Mouse (Mus musculus) left cerebral cortex, postnatal 36 days (tissue): ENCODE measurements around the gene Galnt17. TPM values are rescaled to one million over a fixed set of nuclear protein-coding genes. Genes with fewer than 3 reads are reported as not detected.
A peak's percentile ranks its signal among the peaks of the same experiment; 100 is the strongest.

ENCODE experiments used
- DNase-seq, 2 experiments: peaks; one replicate each; pipeline ENCODE4 v3.0.0; 2021 to 2022; ENCODE audit warnings: low spot score in 2 of 2, mixed read lengths in 1 of 2
- intact Hi-C: fragments of 180-260 bp; cut with DNase I; formaldehyde crosslinking; loops from one replicate; pipeline ENCODE4 v1.15.1; 2025
- total RNA-seq, 2 experiments: library from RNA; stranded (reverse); gene quantifications; 2 replicates each; pipeline ENCODE4 v1.2.3; 2021

Gene Galnt17
- total RNA-seq, 2 experiments from 2014 or later: 35.9 to 38.5 TPM

GRCm38 (mm10) chr5:131250701-131251636, 57.3 kb downstream of the Galnt17 start:
- intact Hi-C loops: loop anchor here (10.0 kb wide), 1 partner anchor 166 kb away; no protein-coding TSS in a partner anchor
- no peak for DNase-seq

- DNase-seq: no peak
- intact Hi-C loops: no loop called here
Observed at GRCm38 (mm10) chr5:131248416-131248815, 59.9 kb downstream of the Galnt17 start.

GRCm38 (mm10) chr5:131246591-131246990, 61.7 kb downstream of the Galnt17 start:
- no peak for DNase-seq
- intact Hi-C loops: no loop called here

GRCm38 (mm10) chr5:131241689-131242088, 66.6 kb downstream of the Galnt17 start:
- DNase-seq: peak in 1 of 2 experiments; percentile 20
- intact Hi-C loops: no loop called here

GRCm38 (mm10) chr5:131239813-131240212, 68.5 kb downstream of the Galnt17 start:
- DNase-seq: no peak
- intact Hi-C loops: no loop called here

GRCm38 (mm10) chr5:131236906-131237305, 71.4 kb downstream of the Galnt17 start:
- intact Hi-C loops: no loop called here
- DNase-seq: no peak

- intact Hi-C loops: no loop called here
- no peak for DNase-seq
Observed at GRCm38 (mm10) chr5:131233828-131234227, 74.5 kb downstream of the Galnt17 start.

- intact Hi-C loops: no loop called here
Observed at GRCm38 (mm10) chr5:131231060-131231459, 77.2 kb downstream of the Galnt17 start.

GRCm38 (mm10) chr5:131229744-131230143, 78.6 kb downstream of the Galnt17 start:
- no peak for DNase-seq
- intact Hi-C loops: no loop called here

More at GRCm38 (mm10) chr5:131231060-131231459, 77.2 kb downstream of the Galnt17 start:
- DNase-seq: no peak

- no peak for DNase-seq
- intact Hi-C loops: no loop called here
Observed at GRCm38 (mm10) chr5:131223416-131223815, 84.9 kb downstream of the Galnt17 start.

- DNase-seq: no peak
- intact Hi-C loops: no loop called here
Observed at GRCm38 (mm10) chr5:131222498-131223244, 85.6 kb downstream of the Galnt17 start.

GRCm38 (mm10) chr5:131218221-131218620, 90.1 kb downstream of the Galnt17 start:
- intact Hi-C loops: no loop called here
- DNase-seq: no peak

- intact Hi-C loops: no loop called here
- no peak for DNase-seq
Observed at GRCm38 (mm10) chr5:131211618-131212017, 96.7 kb downstream of the Galnt17 start.

GRCm38 (mm10) chr5:131201146-131201545, 107.2 kb downstream of the Galnt17 start:
- intact Hi-C loops: no loop called here
- DNase-seq: no peak

- intact Hi-C loops: no loop called here
- DNase-seq: no peak
Observed at GRCm38 (mm10) chr5:131192311-131192710, 116.0 kb downstream of the Galnt17 start.

GRCm38 (mm10) chr5:131184566-131184965, 123.7 kb downstream of the Galnt17 start:
- intact Hi-C loops: no loop called here
- DNase-seq: no peak

- peak; percentile 62 to 71 for DNase-seq
- intact Hi-C loops: no loop called here
Observed at GRCm38 (mm10) chr5:131181231-131181630, 127.1 kb downstream of the Galnt17 start.

- intact Hi-C loops: no loop called here
- no peak for DNase-seq
Observed at GRCm38 (mm10) chr5:131180756-131181155, 127.5 kb downstream of the Galnt17 start.

- DNase-seq: no peak
- intact Hi-C loops: no loop called here
Observed at GRCm38 (mm10) chr5:131177851-131178250, 130.4 kb downstream of the Galnt17 start.

- intact Hi-C loops: no loop called here
- no peak for DNase-seq
Observed at GRCm38 (mm10) chr5:131177168-131177567, 131.1 kb downstream of the Galnt17 start.
